Mouse (Mus musculus): ENCODE results near the gene Ap2b1.

DNA sequence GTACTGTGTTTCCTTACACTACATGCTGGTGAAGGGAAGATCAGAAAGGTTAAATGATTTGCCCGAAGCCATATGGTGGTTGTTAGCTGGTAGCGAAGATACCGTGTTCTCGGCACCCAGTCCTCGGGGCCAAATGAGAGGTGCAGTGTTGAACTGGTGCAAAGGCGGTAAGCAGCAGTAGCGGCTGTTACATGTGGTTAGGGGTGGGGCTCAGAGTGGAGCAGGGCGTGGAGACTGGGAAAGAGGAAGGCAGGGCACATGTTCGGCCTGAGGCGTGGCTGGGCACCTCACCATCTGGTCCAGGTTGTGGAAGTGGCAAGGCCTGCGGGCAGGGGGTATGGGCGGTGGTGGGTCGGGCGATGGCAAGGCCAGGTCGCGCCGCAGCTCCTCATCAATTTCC is 128.1 kb downstream of the Ap2b1 start:
- TF ChIP-seq CTCF (IDR thresholded peaks at IDR 0.05; ENCODE audit: borderline replicate concordance, insufficient read depth, low read length) (no peak), POLR2A (IDR thresholded peaks at IDR 0.05; ENCODE audit: low read depth, low read length) (no peak)

Measured in embryonic fibroblast, embryonic 13.5 days (primary cell).